Mouse (Mus musculus) embryonic facial prominence, embryonic 10.5 days (tissue): Measurements from ENCODE around the gene Gm13276. TPM values are rescaled to one million over a fixed set of nuclear protein-coding genes. Genes with fewer than 3 reads are reported as not detected.
"Not testable (repeated sequence)": the region's sequence is repeated elsewhere in the genome, so short reads cannot be mapped to it uniquely, and the experiment has no call there.

Experiments used
- DNase-seq: peaks from one replicate; pipeline ENCODE4 v3.0.0-alpha.2; 2017; ENCODE audit warnings: low spot score
- H3K27ac ChIP-seq: fragments of 300-500 bp; sonication (generic); replicated peaks from 2 replicates; pipeline ENCODE4 v1.5.1; 2016; ENCODE audit warnings: mild to moderate bottlenecking
- H3K27me3 ChIP-seq: fragments of 300-500 bp; sonication (generic); replicated peaks from 2 replicates; pipeline ENCODE4 v1.6.1; 2016; ENCODE audit warnings: low read depth, mild to moderate bottlenecking; ENCODE audit not compliant: poor library complexity, severe bottlenecking
- H3K36me3 ChIP-seq: fragments of 300-500 bp; sonication (generic); replicated peaks from 2 replicates; pipeline ENCODE4 v1.6.1; 2016; ENCODE audit warnings: mild to moderate bottlenecking, moderate library complexity
- H3K4me1 ChIP-seq: fragments of 300-500 bp; sonication (generic); 2 replicates; pipeline ENCODE4 v1.6.1; 2016
- H3K4me3 ChIP-seq: fragments of 300-500 bp; sonication (generic); 2 replicates; pipeline ENCODE4 v1.5.1; 2016; ENCODE audit warnings: mild to moderate bottlenecking, moderate library complexity
- H3K9me3 ChIP-seq: fragments of 300-500 bp; sonication (generic); 2 replicates; pipeline ENCODE4 v1.6.1; 2016; ENCODE audit warnings: mild to moderate bottlenecking
- WGBS: fragments of 180-500 bp; shearing (Covaris S2); methylation state at CpG from one replicate; pipeline ENCODE4 v1.1.7; 2016; 5-methylcytosine and 5-hydroxymethylcytosine counted together
- polyA plus RNA-seq: library from polyadenylated mRNA; unstranded; fragments of >200 nt; fragmentation: Nextera tagmentation; extraction: Ambion mirVana; gene quantifications from 2 replicates; pipeline ENCODE4 v1.2.1, GENCODE M21; 2016

Gm13276 gene
- polyA plus RNA-seq, 1 experiment from 2014 or later = not detected

DNA sequence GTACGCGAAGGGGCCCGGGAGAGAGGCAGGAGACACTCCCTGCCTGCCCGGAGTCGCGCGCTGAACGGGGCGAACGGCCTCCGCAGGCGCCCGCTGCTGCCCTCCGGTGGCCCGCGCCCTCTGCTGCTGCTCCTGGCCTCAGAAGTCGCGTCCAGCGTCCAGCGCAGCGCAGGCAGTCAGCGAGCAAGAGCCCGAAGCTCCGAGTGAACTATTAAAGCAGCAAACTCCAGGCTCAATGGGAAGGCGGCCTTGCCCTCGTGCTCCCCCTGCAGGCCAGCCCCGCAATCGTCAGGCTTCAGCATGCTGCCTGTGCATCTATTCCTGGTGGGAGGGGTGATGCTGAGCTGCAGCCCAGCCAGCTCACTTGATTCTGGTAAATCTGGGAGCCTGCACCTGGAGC is 11.6 kb downstream of the Gm13276 start, which contains the start of gene Gm13279:
TSS of gene Gm13279 (plus strand) at position 301 of the 400 bp plus-strand sequence.
- H3K9me3 ChIP-seq, H3K27ac ChIP-seq, H3K4me3 ChIP-seq, H3K4me1 ChIP-seq, H3K36me3 ChIP-seq, DNase-seq, H3K27me3 ChIP-seq: not testable (repeated sequence)
- WGBS = no CpG with 5 or more reads among the region's 28 CpGs

- H3K4me3 ChIP-seq, H3K27ac ChIP-seq, H3K4me1 ChIP-seq, H3K27me3 ChIP-seq, H3K9me3 ChIP-seq, H3K36me3 ChIP-seq, DNase-seq: not testable (repeated sequence)
- 9% methylated on average over 6 of the region's 7 CpGs for WGBS
These were observed 13.9 kb downstream of the Gm13276 start, which contains the start of gene Gm13285 for GRCm38 (mm10) chr4:88799365-88799764. TSS of gene Gm13285 (plus strand) at chr4:88799665.

- not testable (repeated sequence) for H3K27ac ChIP-seq, H3K36me3 ChIP-seq, H3K4me1 ChIP-seq, H3K9me3 ChIP-seq, H3K4me3 ChIP-seq, DNase-seq
- peaks cover 13% of the 10 kb centered on the region for H3K27me3 ChIP-seq
- WGBS = no CpG with 5 or more reads among the region's 29 CpGs
These were observed 17.4 kb downstream of the Gm13276 start, which contains the start of gene Gm13287 for GRCm38 (mm10) chr4:88802954-88803353. TSS of gene Gm13287 (plus strand) at chr4:88803254.

GRCm38 (mm10) chr4:88805231-88805630 is 19.7 kb downstream of the Gm13276 start, which contains the start of gene Gm13288:
TSS of gene Gm13288 (plus strand) at chr4:88805531.
- DNase-seq, H3K27ac ChIP-seq, H3K36me3 ChIP-seq, H3K4me1 ChIP-seq, H3K9me3 ChIP-seq: not testable (repeated sequence)
- Histone ChIP-seq H3K27me3 (peaks cover 14% of the 10 kb centered on the region), H3K4me3 (peak within 1 kb of the TSS; percentile 43; the same call in 1 of the 2 replicates)
- no CpG with 5 or more reads among the region's 8 CpGs for WGBS

- DNase-seq, H3K27ac ChIP-seq, H3K36me3 ChIP-seq, H3K9me3 ChIP-seq, H3K4me1 ChIP-seq: not testable (repeated sequence)
- H3K4me3 ChIP-seq = peak overlapping the region; percentile 43; the same call in 1 of the 2 replicates
- H3K27me3 ChIP-seq = peaks cover 14% of the 10 kb centered on the region
- WGBS = 0% methylated on average over 21 of the region's 34 CpGs
These were observed 20.3 kb downstream of the Gm13276 start for GRCm38 (mm10) chr4:88805761-88806160.

DNA sequence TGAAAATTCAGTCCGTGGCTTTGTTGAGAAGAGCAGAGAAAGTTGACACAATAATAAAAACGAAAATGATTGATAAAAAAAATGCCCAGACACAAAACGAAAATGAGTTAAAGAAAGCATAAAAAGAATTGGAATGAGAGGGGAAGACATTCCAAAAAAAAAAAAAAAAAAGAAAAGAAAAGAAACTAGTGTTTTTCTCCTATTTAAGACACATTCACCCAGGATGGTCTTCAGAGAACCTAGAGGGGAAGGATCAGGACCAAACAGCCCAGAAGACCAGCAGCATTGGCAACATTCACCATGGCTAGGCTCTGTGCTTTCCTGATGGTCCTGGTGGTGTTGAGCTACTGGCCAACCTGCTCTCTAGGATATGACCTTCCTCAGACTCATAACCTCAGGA is 30.4 kb downstream of the Gm13276 start, which contains the start of gene Ifna7:
TSS of gene Ifna7 (plus strand) at position 301 of the 400 bp plus-strand sequence.
- Histone ChIP-seq H3K9me3 (no peaks in the 10 kb centered on the region), H3K27ac (no peak within 1 kb of the TSS), H3K27me3 (no peaks in the 10 kb centered on the region; the same call in 1 of the 2 replicates), H3K4me3 (no peak within 1 kb of the TSS), H3K4me1 (no peaks in the 10 kb centered on the region), H3K36me3 (no peaks in the 10 kb centered on the region)
- 68% methylated on average over 3 of the region's 3 CpGs for WGBS
- no peak for DNase-seq

DNA sequence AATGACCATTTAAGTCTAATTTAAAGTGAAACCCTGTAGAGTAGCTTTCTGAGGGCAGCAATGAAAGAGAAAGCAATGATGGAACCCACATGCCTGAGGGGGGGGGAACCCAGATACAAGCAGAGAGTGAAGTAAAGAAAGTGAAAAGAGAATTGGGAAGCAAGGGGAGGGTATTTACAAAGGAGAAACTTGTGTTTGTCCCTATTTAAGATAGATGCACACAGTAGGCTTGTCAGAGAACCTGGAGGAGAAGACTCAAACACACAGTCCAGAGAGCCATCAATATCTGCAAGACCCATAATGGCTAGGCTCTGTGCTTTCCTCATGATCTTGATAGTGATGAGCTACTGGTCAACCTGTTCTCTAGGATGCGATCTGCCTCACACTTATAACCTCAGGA is 34.1 kb downstream of the Gm13276 start, which contains the start of gene Ifna11:
TSS of gene Ifna11 (plus strand) at position 301 of the 400 bp plus-strand sequence.
- no peak for DNase-seq
- Histone ChIP-seq H3K9me3 (no peaks in the 10 kb centered on the region), H3K27ac (no peak within 1 kb of the TSS), H3K27me3 (no peaks in the 10 kb centered on the region), H3K36me3 (no peaks in the 10 kb centered on the region), H3K4me1 (no peaks in the 10 kb centered on the region), H3K4me3 (no peak within 1 kb of the TSS)
- WGBS = 82% methylated on average over 1 of the region's 1 CpGs

DNA sequence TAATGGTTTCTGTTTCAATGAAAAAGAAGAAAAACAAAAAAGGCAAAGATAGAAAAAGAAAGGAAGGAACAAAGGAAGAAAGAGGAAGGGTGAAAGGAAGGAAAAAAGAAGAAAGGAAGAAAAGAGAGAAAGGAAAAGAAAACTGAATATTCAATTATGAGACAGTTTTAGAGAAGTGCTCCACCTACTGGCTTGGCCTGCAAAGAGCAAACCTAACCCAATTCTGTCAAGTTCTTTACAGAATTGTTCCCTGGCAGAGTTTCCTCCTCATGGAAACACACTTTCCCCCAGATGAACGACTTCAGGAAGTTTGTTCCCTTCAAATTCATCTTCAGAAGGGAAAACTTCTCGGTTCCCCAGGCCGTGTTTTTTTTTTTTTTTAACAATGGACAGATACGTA is 37.5 kb downstream of the Gm13276 start:
- no peak overlapping the region for H3K27ac ChIP-seq
- H3K27me3 ChIP-seq = no peaks in the 10 kb centered on the region
- no peaks in the 10 kb centered on the region for H3K9me3 ChIP-seq
- no peak overlapping the region for H3K4me3 ChIP-seq
- DNase-seq = no peak
- no peaks in the 10 kb centered on the region for H3K36me3 ChIP-seq
- no peaks in the 10 kb centered on the region for H3K4me1 ChIP-seq
- WGBS = 27% methylated on average over 4 of the region's 4 CpGs

DNA sequence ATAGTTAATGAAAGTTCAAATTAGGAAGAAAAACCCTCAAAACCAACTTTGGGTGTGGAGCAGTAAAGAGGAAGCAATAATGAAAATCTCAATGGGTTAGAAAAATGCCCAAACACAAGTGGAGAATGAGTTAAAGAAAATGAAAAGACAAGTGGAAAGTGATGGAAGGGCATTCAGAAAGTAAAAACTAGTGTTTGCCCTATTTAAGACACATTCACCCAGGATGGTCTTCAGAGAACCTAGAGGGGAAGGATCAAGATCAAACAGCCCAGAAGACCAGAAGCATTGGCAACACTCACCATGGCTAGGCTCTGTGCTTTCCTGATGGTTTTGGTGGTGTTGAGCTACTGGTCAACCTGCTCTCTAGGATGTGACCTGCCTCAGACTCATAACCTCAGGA is 41.6 kb downstream of the Gm13276 start, which contains the start of gene Ifna6:
TSS of gene Ifna6 (plus strand) at position 301 of the 400 bp plus-strand sequence.
- H3K9me3 ChIP-seq, DNase-seq, H3K36me3 ChIP-seq, H3K4me1 ChIP-seq, H3K4me3 ChIP-seq, H3K27ac ChIP-seq, H3K27me3 ChIP-seq: not testable (repeated sequence)

DNA sequence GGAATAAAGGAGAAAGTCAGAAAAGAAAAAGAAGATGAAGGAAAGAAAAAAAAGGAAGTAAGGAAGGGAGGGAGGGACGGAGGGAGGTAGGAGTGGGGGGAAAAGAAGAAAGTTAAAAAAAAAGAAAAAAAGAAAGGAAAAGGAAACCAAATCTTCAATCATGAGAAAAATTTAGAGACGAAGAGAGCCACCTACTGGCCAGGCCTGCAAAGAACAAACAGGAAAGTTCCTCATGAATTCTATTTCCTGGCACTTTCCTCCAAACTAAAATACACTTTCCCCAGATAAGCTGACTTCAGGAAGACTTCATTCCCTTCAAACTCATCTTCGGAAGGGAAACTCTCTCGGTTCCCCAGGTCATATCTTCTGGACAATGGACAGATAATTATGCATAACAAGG is 45.0 kb downstream of the Gm13276 start:
- Histone ChIP-seq H3K27ac (no peak overlapping the region), H3K4me3 (no peak overlapping the region), H3K9me3 (no peaks in the 10 kb centered on the region), H3K4me1 (no peaks in the 10 kb centered on the region), H3K27me3 (no peaks in the 10 kb centered on the region), H3K36me3 (no peaks in the 10 kb centered on the region)
- DNase-seq = peak; percentile 22
- WGBS = 31% methylated on average over 4 of the region's 4 CpGs

DNA sequence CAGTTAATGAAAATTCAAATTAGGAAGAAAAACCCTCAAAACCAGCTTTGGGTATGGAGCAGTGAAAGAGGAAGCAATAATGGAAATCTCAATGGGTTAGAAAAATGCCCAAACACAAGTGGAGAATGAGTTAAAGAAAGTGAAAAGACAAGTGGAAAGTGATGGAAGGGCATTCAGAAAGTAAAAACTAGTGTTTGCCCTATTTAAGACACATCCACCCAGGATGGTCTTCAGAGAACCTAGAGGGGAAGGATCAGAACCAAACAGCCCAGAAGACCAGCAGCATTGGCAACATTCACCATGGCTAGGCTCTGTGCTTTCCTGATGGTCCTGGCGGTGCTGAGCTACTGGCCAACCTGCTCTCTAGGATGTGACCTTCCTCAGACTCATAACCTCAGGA is 49.7 kb downstream of the Gm13276 start, which contains the start of gene Ifna5:
TSS of gene Ifna5 (plus strand) at position 301 of the 400 bp plus-strand sequence.
- H3K27ac ChIP-seq, H3K4me1 ChIP-seq, H3K9me3 ChIP-seq, H3K4me3 ChIP-seq, H3K36me3 ChIP-seq, H3K27me3 ChIP-seq, DNase-seq: not testable (repeated sequence)
- WGBS = 74% methylated on average over 1 of the region's 1 CpGs
